Mouse (Mus musculus) hindbrain, embryonic 11.5 days (tissue): ENCODE data around the gene Nos2. TPM values are rescaled to one million over a fixed set of nuclear protein-coding genes. Genes with fewer than 3 reads are reported as not detected.

Experiments used
- ATAC-seq: fragments of 200-750 bp; cut with Nextera tagmentation; 2 replicates; pipeline ENCODE4 v1.8.0; 2017; ENCODE audit warnings: mild to moderate bottlenecking, moderate TSS enrichment, moderate library complexity; ENCODE audit not compliant: low FRiP score
- DNase-seq: peaks from one replicate; pipeline ENCODE4 v3.0.0-alpha.2; 2015; ENCODE audit warnings: low spot score
- H3K27ac ChIP-seq: fragments of 300-500 bp; sonication (generic); 2 replicates; pipeline ENCODE4 v1.5.1; 2014; ENCODE audit warnings: mild to moderate bottlenecking, low read depth, low read length
- H3K27me3 ChIP-seq: fragments of 300-500 bp; sonication (generic); 2 replicates; pipeline ENCODE4 v1.6.1; 2014; ENCODE audit warnings: mild to moderate bottlenecking, low read length, moderate library complexity, mixed read lengths; ENCODE audit not compliant: control insufficient read depth, insufficient read depth
- H3K36me3 ChIP-seq: fragments of 300-500 bp; sonication (generic); 2 replicates; pipeline ENCODE4 v1.6.1; 2014; ENCODE audit warnings: mild to moderate bottlenecking, low read length, moderate library complexity, mixed read lengths; ENCODE audit not compliant: control insufficient read depth, insufficient read depth
- H3K4me1 ChIP-seq: fragments of 300-500 bp; sonication (generic); replicated peaks from 2 replicates; pipeline ENCODE4 v1.6.1; 2014; ENCODE audit warnings: low read length, mixed read lengths; ENCODE audit not compliant: control insufficient read depth, insufficient read depth
- H3K4me2 ChIP-seq: fragments of 300-500 bp; sonication (generic); replicated peaks from 2 replicates; pipeline ENCODE4 v1.6.1; 2014; ENCODE audit warnings: mild to moderate bottlenecking, low read depth, low read length
- H3K4me3 ChIP-seq: fragments of 300-500 bp; sonication (generic); 2 replicates; pipeline ENCODE4 v1.5.1; 2014; ENCODE audit warnings: low read depth, low read length
- H3K9ac ChIP-seq: fragments of 300-500 bp; sonication (generic); 2 replicates; pipeline ENCODE4 v1.6.1; 2014; ENCODE audit warnings: low read depth, low read length
- H3K9me3 ChIP-seq: fragments of 300-500 bp; sonication (generic); 2 replicates; pipeline ENCODE4 v1.6.1; 2016; ENCODE audit warnings: low read length; ENCODE audit not compliant: control insufficient read depth
- WGBS: fragments of 180-500 bp; shearing (Covaris S2); extraction: QIAGEN DNeasy Blood & Tissue Kit; methylation state at CpG from one replicate; pipeline ENCODE4 v1.1.7; 2014; 5-methylcytosine and 5-hydroxymethylcytosine counted together
- polyA plus RNA-seq: library from polyadenylated mRNA; unstranded; fragments of >200 nt; fragmentation: Nextera tagmentation; extraction: Ambion mirVana; gene quantifications from 2 replicates; pipeline ENCODE4 v1.2.1, GENCODE M21; 2014

The Nos2 gene
- polyA plus RNA-seq, 1 experiment from 2014 or later, result 0.42 TPM

GRCm38 (mm10) chr11:78915473-78915872 is 5.1 kb upstream of the Nos2 start:
- Histone ChIP-seq H3K4me2 (no peak overlapping the region), H3K4me1 (no peaks in the 10 kb centered on the region), H3K9me3 (no peaks in the 10 kb centered on the region), H3K36me3 (no peaks in the 10 kb centered on the region), H3K9ac (no peak overlapping the region), H3K27ac (no peak overlapping the region), H3K4me3 (no peak overlapping the region), H3K27me3 (no peaks in the 10 kb centered on the region)
- ATAC-seq, result no peak
- WGBS, result 87% methylated on average over 6 of the region's 6 CpGs
- no peak for DNase-seq

GRCm38 (mm10) chr11:78916410-78916809 is 4.2 kb upstream of the Nos2 start:
- H3K27ac ChIP-seq, result no peak overlapping the region
- no peaks in the 10 kb centered on the region for H3K36me3 ChIP-seq
- H3K9me3 ChIP-seq, result no peaks in the 10 kb centered on the region
- H3K27me3 ChIP-seq, result no peaks in the 10 kb centered on the region
- 88% methylated on average over 1 of the region's 1 CpGs for WGBS
- no peak overlapping the region for H3K4me2 ChIP-seq
- no peaks in the 10 kb centered on the region for H3K4me1 ChIP-seq
- DNase-seq (no peak), ATAC-seq (no peak)
- no peak overlapping the region for H3K4me3 ChIP-seq
- H3K9ac ChIP-seq, result no peak overlapping the region

GRCm38 (mm10) chr11:78919745-78920144 is 842 bp upstream of the Nos2 start:
- Histone ChIP-seq H3K9me3 (no peaks in the 10 kb centered on the region), H3K9ac (no peak overlapping the region), H3K27me3 (peaks cover 16% of the 10 kb centered on the region), H3K4me2 (no peak overlapping the region), H3K27ac (no peak overlapping the region), H3K4me3 (no peak overlapping the region), H3K4me1 (no peaks in the 10 kb centered on the region), H3K36me3 (no peaks in the 10 kb centered on the region)
- 78% methylated on average over 4 of the region's 4 CpGs for WGBS
- ATAC-seq (no peak), DNase-seq (no peak)

- Histone ChIP-seq H3K9me3 (no peaks in the 10 kb centered on the region), H3K4me2 (no peak overlapping the region), H3K36me3 (no peaks in the 10 kb centered on the region), H3K27ac (no peak overlapping the region), H3K9ac (no peak overlapping the region), H3K27me3 (peaks cover 38% of the 10 kb centered on the region), H3K4me1 (no peaks in the 10 kb centered on the region; the same call in 1 of the 2 replicates), H3K4me3 (no peak overlapping the region)
- ATAC-seq (no peak), DNase-seq (peak; percentile 69)
- 40% methylated on average over 8 of the region's 8 CpGs for WGBS
Observed at GRCm38 (mm10) chr11:78922678-78923407, 2.3 kb downstream of the Nos2 start.

GRCm38 (mm10) chr11:78924111-78924510 is 3.5 kb downstream of the Nos2 start:
- Histone ChIP-seq H3K9me3 (no peaks in the 10 kb centered on the region), H3K36me3 (no peaks in the 10 kb centered on the region), H3K4me2 (no peak overlapping the region), H3K27me3 (peaks cover 38% of the 10 kb centered on the region), H3K9ac (no peak overlapping the region), H3K4me1 (no peaks in the 10 kb centered on the region; the same call in 1 of the 2 replicates), H3K4me3 (no peak overlapping the region), H3K27ac (no peak overlapping the region)
- no peak for ATAC-seq
- peak; percentile 27 for DNase-seq
- WGBS, result 8% methylated on average over 9 of the region's 9 CpGs

- H3K4me2 ChIP-seq, result peak overlapping the region; percentile 54
- under 1% methylated on average over 37 of the region's 37 CpGs for WGBS
- ATAC-seq (no peak), DNase-seq (peak; percentile 56)
- H3K27ac ChIP-seq, result no peak overlapping the region
- H3K9ac ChIP-seq, result peak overlapping the region; percentile 44; the same call in 1 of the 2 replicates
- H3K4me3 ChIP-seq, result peak overlapping the region; percentile 30
- H3K9me3 ChIP-seq, result no peaks in the 10 kb centered on the region
- H3K27me3 ChIP-seq, result peaks cover 38% of the 10 kb centered on the region
- no peaks in the 10 kb centered on the region for H3K36me3 ChIP-seq
- no peaks in the 10 kb centered on the region; the same call in 1 of the 2 replicates for H3K4me1 ChIP-seq
Observed at GRCm38 (mm10) chr11:78924916-78925315, 4.3 kb downstream of the Nos2 start.

- H3K4me1 ChIP-seq, result no peaks in the 10 kb centered on the region; the same call in 1 of the 2 replicates
- H3K27ac ChIP-seq, result no peak overlapping the region
- H3K36me3 ChIP-seq, result no peaks in the 10 kb centered on the region
- H3K9me3 ChIP-seq, result no peaks in the 10 kb centered on the region
- H3K4me3 ChIP-seq, result no peak overlapping the region
- H3K4me2 ChIP-seq, result no peak overlapping the region
- ATAC-seq (no peak), DNase-seq (no peak)
- no peak overlapping the region for H3K9ac ChIP-seq
- 89% methylated on average over 5 of the region's 5 CpGs for WGBS
- peaks cover 26% of the 10 kb centered on the region for H3K27me3 ChIP-seq
Observed at GRCm38 (mm10) chr11:78929345-78929744, 8.8 kb downstream of the Nos2 start.

GRCm38 (mm10) chr11:78934307-78934706 is 13.7 kb downstream of the Nos2 start:
- Histone ChIP-seq H3K9me3 (no peaks in the 10 kb centered on the region), H3K4me1 (no peaks in the 10 kb centered on the region), H3K4me3 (no peak overlapping the region), H3K36me3 (no peaks in the 10 kb centered on the region), H3K27ac (no peak overlapping the region), H3K9ac (no peak overlapping the region), H3K27me3 (no peaks in the 10 kb centered on the region), H3K4me2 (no peak overlapping the region)
- DNase-seq (no peak), ATAC-seq (no peak)
- whole genome bisulfite sequencing, result 86% methylated on average over 7 of the region's 7 CpGs

GRCm38 (mm10) chr11:78934727-78935126 is 14.1 kb downstream of the Nos2 start:
- no peaks in the 10 kb centered on the region for H3K36me3 ChIP-seq
- H3K4me1 ChIP-seq, result no peaks in the 10 kb centered on the region
- ATAC-seq (no peak), DNase-seq (no peak)
- 86% methylated on average over 4 of the region's 4 CpGs for WGBS
- H3K9me3 ChIP-seq, result no peaks in the 10 kb centered on the region
- no peaks in the 10 kb centered on the region for H3K27me3 ChIP-seq
- no peak overlapping the region for H3K9ac ChIP-seq
- no peak overlapping the region for H3K4me3 ChIP-seq
- H3K27ac ChIP-seq, result no peak overlapping the region
- no peak overlapping the region for H3K4me2 ChIP-seq
